Mouse (Mus musculus): ENCODE measurements around the gene Mlkl.
"Not testable (repeated sequence)": the region's sequence is repeated elsewhere in the genome, so short reads cannot be mapped to it uniquely, and the experiment has no call there.

The Mlkl gene

DNA sequence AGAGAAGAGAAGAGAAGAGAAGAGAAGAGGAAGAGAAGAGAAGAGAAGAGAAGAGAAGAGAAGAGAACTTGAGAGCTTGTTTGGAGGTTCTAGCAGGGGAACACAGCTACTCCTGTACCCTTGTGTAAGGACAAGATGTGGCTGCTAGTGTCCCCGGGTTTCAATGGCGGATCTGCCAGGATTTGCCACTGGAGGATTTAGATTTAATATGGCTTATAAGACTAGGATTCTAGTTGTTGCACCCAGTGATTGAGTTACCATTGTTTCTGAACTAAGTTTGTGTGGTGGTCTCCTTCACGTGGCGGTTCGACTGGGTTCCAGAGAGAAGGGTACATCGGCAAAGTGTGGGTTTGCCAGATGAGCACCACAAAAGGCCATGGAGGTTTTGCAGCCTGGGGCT lies 24.0 kb downstream of the Mlkl start:
- not testable (repeated sequence) for DNase-seq (ENCODE audit: low read depth, low spot score)

DNA sequence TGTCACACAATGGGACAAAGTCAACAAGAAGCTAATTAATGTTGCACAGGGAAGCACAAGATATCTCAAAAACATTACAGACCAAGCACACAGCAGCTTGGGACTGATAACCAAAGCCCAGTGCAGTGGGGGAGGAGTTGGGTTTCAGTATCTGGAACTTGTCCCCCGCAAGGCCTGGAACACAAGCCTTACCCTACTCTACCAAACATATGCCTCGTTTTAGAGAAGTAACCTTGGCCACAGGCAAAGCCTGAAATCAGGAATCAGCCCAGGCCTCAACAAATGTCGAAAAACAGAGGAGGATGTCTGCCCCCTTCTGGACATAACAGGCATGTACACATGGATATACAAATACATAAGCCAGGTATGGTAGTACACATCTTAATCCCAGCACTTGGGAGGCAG lies 25.2 kb downstream of the Mlkl start:
- peak; percentile 42 for DNase-seq (ENCODE audit: low read depth, low spot score)

DNA sequence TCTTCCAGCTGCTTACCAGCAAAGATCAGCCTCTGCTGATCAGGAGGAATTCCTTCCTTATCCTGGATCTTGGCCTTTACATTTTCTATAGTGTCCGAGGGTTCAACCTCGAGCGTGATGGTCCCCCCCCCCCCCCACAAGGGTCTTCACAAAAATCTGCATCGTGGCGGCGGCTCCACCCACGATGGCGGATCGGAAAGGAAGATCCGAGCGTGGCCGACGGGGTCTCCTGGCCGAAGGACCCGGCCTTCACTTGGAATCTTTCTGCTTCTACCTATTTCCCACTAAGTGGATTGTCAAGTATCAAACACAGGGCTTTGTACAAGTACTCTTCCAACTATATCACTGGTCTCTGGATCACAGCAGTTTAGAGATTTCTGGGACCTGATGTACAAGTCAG lies 28.0 kb downstream of the Mlkl start:
- not testable (repeated sequence) for DNase-seq (ENCODE audit: low read depth, low spot score)

DNA sequence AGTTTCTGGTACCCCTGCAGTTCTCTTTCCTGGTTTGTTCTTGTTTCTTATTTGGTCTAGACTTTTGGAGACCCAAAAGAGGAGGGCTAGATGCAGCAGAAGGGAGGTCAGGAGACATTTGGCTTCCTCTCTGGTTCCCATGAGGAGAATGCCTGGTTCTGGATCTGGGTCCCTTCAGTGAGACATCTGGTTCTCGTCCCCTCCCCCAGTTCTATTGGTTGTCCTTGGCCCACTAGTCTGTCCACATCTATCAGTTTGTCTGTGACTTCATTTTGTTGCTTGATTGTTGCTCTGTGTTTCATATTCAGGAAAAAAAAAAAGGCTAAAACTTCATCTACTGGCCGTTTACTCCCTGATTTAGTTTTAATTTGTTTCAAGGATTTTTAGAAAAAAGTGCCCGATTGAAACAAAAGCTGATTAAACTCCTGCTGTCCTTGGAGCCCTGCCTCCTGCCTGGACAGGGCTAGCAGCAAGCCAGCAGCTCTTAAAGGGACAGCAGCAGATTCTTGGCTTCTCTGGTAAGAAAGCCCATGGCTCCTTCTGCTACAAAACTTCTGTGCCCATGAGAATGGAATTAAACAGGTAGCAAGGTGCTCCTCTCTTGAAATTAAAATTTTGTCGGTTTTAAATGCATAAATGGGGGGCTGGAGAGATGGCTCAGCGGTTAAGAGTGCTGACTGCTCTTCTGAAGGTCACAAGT lies 32.8 kb downstream of the Mlkl start:
- DNase-seq (ENCODE audit: low read depth, low spot score): no peak

DNA sequence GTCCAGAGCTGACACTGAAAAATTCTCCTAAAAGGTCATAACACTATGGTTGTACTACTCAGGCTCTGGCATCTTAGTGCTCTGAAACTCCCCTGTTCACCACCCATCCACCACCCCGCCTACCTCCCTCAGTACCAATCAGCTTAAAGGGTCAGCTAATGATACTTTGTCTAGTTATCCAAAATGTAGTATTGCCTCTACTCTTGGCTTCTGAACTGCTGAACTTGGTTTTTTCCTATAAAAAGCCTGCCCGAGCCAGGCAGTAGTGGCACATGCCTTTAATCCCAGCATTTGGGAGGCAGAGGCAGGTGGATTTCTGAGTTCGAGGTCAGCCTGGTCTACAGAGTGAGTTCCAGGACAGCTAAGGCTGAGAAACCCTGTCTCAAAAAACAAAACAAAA lies 33.6 kb downstream of the Mlkl start:
- no peak for DNase-seq (ENCODE audit: low read depth, low spot score)

DNA sequence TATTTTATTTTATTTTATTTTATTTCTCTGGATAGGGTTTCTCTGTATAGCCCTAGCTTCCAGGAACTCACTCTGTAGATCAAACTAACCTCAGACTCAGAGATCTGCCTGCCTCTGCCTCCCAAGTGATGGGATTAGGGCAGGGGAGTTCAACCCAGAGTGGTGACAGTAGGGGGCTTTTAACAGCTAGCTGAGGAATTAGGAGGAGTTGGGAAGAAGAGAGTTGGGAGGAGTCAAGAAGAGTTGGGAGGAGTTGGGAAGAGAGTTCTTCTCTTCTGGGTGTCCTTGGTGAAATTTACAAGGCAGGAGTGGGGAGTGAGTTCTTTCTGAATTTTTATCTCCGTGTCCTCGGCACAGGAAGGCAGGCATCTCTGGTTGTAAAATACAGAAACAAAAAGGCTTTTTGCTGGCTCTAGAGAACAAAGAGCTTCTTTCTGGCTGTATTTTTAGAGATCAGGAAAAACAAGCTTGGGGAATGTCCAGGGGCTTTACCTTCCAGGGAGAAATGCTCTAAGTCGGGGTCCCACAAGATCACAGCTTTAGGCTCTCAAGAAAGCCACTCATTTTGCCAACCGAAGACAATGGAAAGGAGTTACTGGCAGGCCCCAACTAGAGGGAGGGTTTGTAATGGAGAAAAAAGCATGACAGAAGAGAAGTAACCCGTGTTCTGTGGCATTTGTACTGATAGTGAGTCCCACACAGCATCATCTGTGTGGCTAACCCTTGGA lies 34.7 kb downstream of the Mlkl start:
- DNase-seq (ENCODE audit: low read depth, low spot score): not testable (repeated sequence)

DNA sequence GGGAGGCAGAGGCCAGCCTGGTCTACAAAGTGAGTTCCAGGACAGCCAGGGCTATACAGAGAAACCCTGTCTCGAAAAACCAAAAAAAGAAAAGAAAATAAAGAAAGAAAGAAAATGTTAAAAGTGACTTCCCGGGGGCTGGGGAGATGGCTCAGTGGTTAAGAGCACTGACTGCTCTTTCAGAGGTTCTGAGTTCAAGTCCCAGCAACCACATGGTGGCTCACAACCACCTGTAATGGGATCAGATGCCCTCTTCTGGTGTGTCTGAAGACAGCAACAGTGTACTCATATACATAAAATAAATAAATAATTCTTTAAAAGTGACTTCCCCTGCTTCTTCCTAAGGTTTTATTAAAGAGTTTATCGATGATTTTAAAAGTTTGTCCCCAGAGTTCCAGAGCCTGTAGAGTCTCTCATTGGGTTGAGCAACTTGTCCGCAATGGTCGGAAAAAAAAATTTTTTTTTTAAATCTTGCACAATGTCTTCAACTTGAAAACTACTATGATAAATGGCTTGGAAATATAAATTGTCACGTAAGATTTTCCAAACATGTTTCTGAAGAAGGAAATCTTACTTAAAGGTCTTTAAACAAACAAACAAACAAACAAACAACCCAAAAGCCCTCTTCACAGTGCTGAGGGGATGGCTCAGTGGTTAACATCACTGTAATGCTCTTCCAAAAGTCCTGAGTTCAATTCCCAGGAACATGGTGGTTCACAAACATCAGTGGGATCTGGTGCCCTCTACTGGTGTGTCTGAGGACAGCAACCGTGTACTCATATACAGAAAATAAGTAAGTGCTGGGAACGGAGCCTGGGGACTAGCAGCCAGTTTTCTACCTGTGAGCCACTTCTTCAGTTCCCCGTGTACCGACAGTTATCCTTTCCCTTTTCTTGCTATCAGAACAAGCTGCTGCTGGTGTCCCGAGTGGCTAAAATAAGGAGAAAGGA lies 37.1 kb downstream of the Mlkl start:
- no peak for DNase-seq (ENCODE audit: low read depth, low spot score)

DNA sequence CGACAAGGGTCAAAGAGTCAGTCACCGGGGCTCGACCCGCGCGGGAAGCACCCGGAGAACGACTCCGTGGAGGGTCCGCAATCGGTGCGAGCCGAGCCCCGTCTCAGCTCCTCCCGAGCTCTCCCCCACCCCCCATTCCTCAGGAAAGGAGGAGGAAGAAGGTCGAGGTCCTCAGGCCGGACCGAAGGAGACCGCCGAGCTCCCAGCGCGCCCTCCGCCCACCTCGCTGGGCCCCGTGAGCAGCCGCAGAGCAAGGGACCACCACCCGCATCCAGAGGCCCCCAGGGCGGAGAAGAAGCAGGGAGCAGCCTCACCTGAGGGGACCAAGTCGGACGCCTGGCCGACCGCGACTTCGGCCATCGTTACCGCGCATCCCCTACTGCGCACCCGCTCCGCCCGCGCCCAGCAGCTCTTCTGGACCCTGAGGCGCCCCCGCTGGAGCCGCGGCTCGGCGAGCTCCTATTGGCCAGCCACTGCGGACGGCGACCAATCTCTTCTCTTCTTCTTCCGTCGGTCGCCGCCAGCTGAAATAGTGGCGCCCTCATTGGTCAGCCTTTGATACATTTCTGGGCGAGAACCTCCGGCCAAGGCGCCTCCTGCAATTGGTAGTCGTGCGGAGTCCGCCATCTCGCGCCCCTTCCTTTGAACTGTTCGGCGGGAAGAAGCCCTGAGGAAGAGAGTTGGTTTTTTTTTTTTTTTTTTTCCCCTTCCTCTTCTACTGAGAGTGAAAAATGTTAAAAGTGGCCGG lies 38.0 kb downstream of the Mlkl start, which contains the start of gene Rfwd3:
TSS of gene Rfwd3 (minus strand) at position 402 of the 748 bp plus-strand sequence.
- peak; percentile 93 for DNase-seq (ENCODE audit: low read depth, low spot score)

DNA sequence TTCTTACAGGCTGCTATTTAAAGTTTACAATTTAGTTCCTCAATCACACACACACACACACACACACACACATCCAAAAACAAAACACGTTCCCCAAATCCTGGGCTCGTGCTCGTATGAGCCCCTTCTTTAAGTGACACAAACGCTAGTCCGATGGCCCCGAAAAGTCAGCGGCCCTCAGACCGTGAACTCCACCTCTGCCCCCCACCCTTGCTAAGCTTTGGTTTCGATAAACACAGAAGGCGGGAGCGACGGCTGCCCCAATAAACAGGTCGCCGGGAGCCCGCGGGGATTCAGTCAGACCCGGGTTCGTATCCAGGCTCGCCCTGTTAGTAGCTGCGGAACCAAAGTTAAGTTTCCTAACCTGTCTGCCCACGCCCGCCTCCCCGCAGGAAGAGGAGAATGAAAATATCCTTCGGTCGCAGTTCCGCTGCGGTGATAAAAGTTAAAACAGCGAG lies 38.6 kb downstream of the Mlkl start:
- DNase-seq (ENCODE audit: low read depth, low spot score): peak; percentile 60

DNA sequence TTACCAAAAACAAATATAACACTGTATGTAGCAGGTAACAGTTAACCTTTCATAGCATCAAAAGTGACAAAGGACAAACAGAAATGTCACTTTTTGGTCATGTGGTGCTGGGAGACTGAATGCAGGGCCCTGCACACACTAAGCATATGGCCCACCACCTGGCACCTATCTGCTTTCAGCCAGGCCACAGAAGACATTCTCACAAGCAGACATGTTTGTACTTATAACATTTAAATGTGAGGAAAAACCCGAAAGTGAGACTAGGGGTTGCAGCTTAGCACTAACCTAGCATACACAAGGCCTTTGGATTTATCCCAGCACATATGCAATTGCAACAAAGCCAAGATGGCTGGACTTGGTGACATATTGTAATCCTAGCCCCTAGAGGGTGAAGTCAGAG lies 40.0 kb downstream of the Mlkl start:
- no peak for DNase-seq (ENCODE audit: low read depth, low spot score)

DNA sequence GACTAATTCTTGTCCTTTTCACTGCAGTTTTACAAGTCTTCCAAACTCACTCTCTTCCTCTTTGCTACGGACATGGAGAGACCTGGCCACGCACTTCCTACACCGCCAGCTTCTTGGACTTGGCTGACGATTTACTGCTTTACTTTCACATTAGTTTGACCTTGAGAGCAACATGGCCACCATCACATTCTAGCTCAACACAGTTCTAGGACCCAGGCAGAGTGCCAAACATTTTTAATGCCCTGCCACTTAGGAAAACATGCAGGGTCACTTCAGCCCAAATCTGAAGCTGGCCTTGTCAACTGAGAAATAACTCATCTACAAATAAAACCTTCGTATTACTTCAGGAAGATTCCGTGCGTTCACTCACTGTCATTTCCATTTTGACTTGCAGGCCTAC lies 46.2 kb downstream of the Mlkl start:
- DNase-seq (ENCODE audit: low read depth, low spot score): no peak

DNA sequence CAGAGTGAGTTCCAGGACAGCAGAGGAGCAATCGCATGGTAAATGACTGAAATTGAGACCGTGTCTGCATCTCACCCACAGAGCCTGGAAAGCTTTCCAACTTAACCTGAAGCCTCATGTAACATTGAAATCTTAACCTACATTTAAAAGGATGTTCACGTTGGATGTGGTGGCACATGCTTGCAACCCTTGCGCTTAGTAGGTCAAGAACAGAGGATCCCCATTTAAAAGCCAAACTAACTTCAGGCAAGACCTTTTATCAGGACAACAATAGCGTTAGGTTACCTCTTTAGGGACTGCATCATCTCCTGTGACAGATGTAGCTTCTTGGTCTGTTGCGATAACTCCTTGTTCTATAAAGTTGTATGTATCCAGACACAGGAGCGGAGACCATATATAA lies 47.4 kb downstream of the Mlkl start:
- no peak for DNase-seq (ENCODE audit: low read depth, low spot score)

DNA sequence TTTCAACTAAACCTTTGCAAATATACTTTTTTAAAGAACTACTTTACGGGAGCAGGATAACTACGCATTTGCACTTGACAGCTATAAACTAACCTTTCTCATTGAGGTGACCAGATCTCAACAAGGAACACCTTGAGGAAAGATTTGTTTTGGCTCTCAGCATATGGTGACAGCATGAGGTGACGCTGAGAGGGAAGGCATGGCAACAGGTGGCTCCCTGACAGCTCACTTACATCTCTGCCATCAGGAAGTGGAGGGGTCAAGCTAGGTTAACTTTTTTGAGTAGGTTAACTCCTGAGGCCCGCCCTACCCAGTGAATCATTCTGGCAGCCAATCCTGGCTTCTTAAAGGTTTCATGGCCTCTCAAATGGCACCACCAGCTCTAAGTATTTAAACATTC lies 52.4 kb downstream of the Mlkl start:
- DNase-seq (ENCODE audit: low read depth, low spot score): no peak

DNA sequence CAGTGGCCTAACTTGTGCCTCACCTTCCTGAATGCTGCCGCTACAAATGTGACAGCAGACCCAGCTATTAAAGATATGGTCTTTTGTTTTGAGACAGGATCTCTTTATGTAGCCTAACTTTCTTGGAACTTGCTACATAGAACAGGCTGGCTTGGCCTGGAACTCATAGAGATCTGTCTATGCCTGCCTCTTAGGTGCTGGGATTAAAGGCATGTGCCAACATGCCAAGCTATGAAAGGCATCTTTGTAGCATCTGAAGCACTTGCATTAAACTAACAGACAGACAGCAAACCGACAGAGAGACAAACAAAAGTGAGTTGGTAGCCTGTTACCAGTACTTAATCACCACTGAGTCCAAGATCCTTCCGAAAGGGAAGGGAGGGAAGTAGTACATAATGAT lies 55.9 kb downstream of the Mlkl start:
- no peak for DNase-seq (ENCODE audit: low read depth, low spot score)

DNA sequence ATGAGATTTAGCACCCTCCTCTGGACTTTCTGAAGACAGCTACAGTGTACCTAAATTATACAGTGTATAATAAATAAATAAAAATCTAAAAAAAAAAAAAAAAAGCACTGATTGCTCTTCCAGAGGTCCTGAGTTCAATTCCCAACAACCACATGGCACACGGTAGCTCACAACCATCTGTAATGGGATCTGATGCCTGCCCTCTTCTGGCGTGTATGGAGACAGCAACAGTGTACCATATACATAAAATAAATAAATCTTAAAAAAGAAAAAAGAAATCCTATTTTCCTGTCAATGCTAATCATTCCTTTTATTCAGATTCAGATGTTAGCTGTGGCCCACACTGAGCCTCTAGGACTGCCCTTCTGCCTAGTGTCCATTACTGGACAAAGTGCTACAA lies 69.7 kb downstream of the Mlkl start:
- DNase-seq (ENCODE audit: low read depth, low spot score): no peak

DNA sequence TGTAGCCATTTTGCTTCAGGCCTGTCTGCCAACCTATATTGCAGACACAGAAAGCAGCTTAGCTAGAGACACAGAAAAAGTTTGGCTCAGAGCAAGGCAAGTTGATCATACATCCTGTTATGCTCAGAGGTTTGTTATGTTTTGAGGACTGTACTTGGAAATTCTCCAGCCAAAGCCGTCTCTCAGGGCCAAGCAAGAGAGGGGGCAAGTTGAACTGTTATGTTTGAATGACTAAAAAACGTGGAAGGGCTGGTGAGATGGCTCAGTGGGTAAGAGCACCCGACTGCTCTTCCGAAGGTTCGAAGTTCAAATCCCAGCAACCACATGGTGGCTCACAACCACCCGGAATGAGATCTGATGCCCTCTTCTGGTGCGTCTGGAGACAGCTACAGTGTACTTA lies 71.8 kb downstream of the Mlkl start:
- DNase-seq (ENCODE audit: low read depth, low spot score): not testable (repeated sequence)

DNA sequence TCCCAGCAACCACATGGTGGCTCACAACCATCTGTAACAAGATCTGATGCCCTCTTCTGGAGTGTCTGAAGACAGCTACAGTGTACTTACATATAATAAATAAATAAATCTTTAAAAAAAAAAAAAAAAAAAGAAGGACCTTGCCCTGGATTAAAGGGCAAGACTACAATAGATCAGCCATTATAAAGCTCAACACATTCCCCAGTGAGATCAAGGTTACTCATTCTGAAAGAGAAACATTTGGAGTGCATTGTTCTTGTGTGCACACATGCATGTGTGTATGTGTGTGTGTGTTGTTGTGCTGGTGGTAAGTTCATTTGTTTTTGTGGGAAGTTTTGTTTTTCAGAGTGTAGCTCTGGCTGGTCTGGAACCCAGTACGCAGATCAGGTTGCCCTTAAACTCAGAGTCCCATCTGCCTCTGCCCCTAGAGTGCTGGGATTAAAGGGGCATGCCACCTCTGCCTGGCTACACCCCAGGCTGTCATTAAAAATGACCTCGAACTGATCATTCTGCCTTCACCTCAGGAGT lies 73.2 kb downstream of the Mlkl start:
- DNase-seq (ENCODE audit: low read depth, low spot score): no peak

DNA sequence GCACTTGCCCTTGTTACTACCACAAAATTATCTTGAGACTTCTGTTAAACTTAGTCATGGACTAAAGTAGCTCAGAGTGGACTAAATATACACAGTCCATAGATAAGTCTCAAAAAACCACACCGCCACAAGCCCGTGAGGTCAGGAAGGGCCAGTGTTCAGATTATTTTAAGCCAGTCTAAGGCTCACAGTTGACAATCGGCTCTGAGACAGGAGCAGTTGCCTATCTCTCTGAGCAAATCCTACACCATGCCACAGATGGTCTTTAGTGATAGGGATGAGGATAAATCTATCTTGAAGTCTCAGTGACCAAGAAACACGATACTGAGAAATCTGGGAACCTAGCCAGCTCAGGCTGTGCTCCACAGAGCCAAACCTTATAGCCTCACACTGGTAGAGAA lies 76.0 kb downstream of the Mlkl start:
- DNase-seq (ENCODE audit: low read depth, low spot score): no peak

Measured in c-Kit-negative CD71-positive TER-119-positive erythroid progenitor cells, embryonic 14.5 days (primary cell).